Mouse (Mus musculus) cortical plate, adult 2 months (tissue): Measurements from ENCODE around the gene Ttc3.

Experiments
- CTCF ChIP-seq: fragments of 200-500 bp; IDR thresholded peaks from 2 replicates; pipeline ENCODE4 v1.5.1; 2011; ENCODE audit warnings: mild to moderate bottlenecking, control low read depth, low read length; ENCODE audit not compliant: insufficient read depth; ENCODE audit errors: extremely low read depth
- POLR2A ChIP-seq: fragments of 200-500 bp; IDR thresholded peaks from 2 replicates; pipeline ENCODE4 v1.6.1; 2011; ENCODE audit warnings: mild to moderate bottlenecking, low read length, control low read depth; ENCODE audit not compliant: insufficient read depth; ENCODE audit errors: extremely low read depth

DNA sequence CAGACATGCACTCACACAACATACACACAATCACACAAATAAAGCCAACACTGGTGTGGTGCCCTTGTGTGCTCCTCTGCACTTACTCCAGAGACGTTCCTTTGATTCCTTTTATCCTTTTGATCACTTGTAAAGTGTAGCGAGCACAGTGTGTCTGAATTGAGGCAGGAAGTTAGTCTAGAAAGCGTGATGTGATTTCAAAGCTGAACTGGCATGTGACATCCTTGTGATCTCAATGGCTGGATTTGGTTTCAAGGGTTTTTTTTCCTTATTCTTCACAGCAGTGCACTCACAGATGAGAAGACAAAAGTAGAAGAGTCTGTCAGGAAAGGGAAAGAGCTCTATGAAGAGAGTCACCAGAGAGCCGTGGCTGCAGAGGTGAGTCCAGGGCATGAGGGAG, 83.7 kb downstream of the Ttc3 start:
- TF ChIP-seq CTCF (no peak), POLR2A (no peak)
